Mouse (Mus musculus) hindlimb bud, embryonic 11.5 days (tissue): ENCODE results near the gene Gm8127.
"Not testable (repeated sequence)": the region's sequence is repeated elsewhere in the genome, so short reads cannot be mapped to it uniquely, and the experiment has no call there.

Experiments
- DNase-seq: peaks from one replicate; pipeline ENCODE4 v3.0.0-alpha.2; 2012; ENCODE audit warnings: low read depth, low spot score; ENCODE audit errors: extremely low spot score

Gene Gm8127

DNA sequence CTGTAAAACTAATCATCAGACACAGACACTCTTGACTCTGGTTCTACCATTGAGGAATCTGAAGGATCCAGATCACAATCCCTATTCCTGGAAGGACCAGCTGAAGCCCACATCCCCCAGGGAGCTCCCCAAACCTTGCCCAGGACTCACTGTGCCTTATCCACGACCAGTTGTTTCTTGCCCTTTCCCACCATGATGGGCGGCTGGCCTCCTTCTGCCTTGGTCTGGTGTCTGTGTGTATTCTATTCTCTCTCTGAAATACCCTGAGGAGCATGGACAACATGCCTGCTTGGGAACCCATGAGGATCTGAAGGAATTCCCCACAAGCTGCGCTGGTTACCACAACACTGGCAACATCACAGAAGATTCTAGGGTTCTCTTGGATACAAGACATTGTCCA, at the start of gene Gm8127:
Gene Gm8127 (minus strand): TSS at position 330 of the 400 bp plus-strand sequence.
- DNase-seq = not testable (repeated sequence)

GRCm38 (mm10) chr14:43337646-43338045, 44.0 kb upstream of the Gm8127 start:
- not testable (repeated sequence) for DNase-seq

DNA sequence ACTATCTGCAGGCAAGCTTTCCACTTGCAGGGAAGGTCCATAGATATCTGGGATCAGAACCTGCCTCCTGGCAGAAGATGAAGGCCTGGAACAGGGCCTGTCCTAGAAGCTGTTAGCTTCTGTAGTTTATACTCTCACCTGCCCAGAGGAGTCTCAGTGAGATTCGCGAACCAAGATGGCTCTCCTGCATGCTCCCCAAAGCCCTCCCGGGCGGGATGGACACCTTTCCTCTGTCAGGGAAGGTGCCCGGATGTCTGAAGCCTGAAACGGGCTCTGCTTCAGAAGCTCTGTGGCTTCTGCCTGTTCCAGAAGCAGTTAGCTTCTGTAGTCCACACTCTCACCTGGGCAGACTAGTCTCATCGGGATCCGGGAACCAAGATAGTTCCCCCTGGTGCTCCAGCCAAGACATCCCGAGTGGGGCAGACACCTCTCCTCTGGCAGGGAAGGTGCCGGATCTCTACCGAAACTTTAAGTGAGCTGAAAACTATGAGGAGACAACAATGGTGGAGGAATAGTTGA, 37.8 kb upstream of the Gm8127 start:
- DNase-seq = not testable (repeated sequence)

DNA sequence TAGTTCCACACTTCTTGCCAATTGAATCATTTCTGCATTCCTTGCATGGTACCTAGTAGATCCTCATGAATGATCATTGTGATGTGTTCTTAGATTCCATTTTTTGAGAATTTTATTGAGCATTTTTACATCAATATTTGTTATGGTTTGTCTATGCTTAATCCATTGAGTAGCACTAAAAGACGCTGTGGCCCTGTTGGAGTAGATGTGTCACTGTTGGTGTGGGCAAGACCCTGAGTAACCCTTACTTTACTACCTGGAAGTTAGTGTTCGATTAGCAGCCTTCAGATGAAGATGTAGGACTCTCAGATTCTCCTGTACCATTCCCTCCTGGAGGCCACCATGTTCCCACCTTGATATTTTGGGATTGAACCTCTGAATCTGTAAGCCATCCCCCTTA, 35.0 kb upstream of the Gm8127 start:
- DNase-seq = not testable (repeated sequence)

- not testable (repeated sequence) for DNase-seq
These were observed 25.9 kb upstream of the Gm8127 start for GRCm38 (mm10) chr14:43319516-43319915.

DNA sequence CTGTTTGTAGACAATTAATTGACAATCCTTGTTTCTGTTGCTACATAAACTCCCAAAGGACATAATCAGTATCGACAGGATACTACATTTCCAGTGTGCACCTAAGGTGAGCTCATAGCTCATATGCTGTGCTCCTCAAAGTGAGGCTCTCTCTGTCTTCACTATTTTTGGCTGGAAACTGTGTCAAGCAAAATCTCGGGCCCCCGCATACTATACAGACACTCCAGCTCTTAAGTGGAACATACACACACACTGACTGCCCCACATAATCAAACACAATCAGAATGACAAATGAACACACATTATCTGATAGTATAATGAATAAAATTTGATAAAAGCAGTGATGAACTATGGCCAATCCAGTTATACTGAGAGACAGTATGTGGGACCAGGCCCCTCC, 15.0 kb downstream of the Gm8127 start:
- DNase-seq = not testable (repeated sequence)

GRCm38 (mm10) chr14:43278146-43278545, 15.5 kb downstream of the Gm8127 start:
- not testable (repeated sequence) for DNase-seq

GRCm38 (mm10) chr14:43277468-43277867, 16.2 kb downstream of the Gm8127 start:
- not testable (repeated sequence) for DNase-seq

DNA sequence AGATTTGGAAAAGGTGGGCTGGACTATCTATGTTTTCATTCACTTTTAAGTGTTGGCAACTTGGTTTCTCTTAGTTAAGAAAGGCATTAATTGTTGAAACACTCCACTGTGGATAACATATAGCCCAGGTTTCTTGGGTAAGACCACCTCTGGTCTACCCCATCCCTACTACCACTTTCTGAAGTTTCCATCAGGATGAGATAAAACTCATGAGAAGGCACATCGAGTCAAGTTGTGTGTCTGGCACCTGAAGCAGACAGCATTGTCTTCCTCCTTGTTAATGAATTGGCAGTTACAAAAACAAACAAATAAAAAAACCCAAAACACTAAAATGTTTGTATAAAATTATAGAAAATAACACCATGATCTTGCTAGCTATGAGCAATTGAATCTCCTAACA, 17.9 kb downstream of the Gm8127 start:
- not testable (repeated sequence) for DNase-seq

GRCm38 (mm10) chr14:43274986-43275511, 18.6 kb downstream of the Gm8127 start, which contains the start of gene Gm9732:
Gm9732 (plus strand) TSS chr14:43275036.
- not testable (repeated sequence) for DNase-seq

DNA sequence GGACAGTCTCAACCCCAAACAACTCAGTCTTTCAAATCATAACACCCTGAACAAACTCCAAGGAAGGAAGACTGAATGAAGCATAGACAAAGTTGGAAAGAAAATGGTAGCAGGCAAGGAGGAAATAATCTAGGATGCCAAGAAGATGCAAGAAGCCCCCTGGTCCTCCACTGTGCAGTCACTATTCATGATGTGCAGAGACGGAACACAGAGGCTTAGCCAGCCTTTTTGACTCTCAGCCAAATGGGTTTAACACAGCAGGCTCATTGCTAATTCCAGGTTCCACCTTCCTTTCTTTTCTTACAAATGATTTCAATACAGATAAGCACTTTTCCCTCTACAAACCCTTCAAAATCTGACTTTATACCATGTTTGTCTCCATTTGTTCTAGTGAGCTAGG, 20.5 kb downstream of the Gm8127 start:
- not testable (repeated sequence) for DNase-seq

GRCm38 (mm10) chr14:43269211-43269610, 24.4 kb downstream of the Gm8127 start:
- not testable (repeated sequence) for DNase-seq

GRCm38 (mm10) chr14:43268521-43269084, 25.0 kb downstream of the Gm8127 start:
- not testable (repeated sequence) for DNase-seq

DNA sequence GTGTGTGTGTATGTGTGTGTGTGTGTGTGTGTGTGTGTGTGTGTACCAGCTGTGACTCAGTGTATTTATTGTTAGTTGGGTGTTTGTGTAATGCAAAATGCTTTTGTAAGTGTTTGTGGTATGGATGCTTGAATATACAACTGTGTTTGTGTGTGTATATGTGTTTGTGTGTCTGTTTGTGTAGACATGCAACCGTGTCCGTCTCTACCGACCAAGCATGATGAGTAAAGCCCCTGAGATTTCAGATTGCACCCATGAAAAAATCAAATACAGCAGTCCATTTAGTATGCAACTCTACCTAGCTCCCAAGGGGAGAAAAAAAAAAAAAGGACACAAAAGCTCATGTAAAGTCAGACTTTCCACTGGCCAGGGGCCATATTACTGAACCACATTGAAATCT, 30.2 kb downstream of the Gm8127 start:
- DNase-seq = not testable (repeated sequence)

- not testable (repeated sequence) for DNase-seq
These were observed 35.3 kb downstream of the Gm8127 start, which contains the start of gene Gm8126 for GRCm38 (mm10) chr14:43258349-43258748. Gm8126 (plus strand) TSS chr14:43258649.

DNA sequence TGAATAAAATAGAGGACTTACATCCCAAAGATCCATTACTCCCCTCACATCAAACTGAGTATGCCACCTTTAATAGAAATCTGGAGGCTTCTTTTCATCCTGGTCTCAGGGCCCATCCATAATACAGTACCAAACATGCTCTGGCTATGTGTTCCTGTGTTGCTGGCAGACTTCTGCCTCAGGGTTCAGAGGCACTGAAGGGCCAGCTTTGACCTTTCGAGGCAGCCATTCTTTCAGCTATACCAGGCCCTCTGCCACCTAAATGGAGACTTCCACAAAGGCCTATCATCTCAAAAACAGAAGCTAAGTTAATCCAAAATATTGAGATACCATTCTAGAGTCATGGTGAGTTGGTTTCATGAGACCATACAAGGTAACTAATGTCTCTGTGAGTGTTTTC, 37.1 kb downstream of the Gm8127 start:
- DNase-seq = not testable (repeated sequence)

GRCm38 (mm10) chr14:43250549-43251253, 42.9 kb downstream of the Gm8127 start:
- not testable (repeated sequence) for DNase-seq

DNA sequence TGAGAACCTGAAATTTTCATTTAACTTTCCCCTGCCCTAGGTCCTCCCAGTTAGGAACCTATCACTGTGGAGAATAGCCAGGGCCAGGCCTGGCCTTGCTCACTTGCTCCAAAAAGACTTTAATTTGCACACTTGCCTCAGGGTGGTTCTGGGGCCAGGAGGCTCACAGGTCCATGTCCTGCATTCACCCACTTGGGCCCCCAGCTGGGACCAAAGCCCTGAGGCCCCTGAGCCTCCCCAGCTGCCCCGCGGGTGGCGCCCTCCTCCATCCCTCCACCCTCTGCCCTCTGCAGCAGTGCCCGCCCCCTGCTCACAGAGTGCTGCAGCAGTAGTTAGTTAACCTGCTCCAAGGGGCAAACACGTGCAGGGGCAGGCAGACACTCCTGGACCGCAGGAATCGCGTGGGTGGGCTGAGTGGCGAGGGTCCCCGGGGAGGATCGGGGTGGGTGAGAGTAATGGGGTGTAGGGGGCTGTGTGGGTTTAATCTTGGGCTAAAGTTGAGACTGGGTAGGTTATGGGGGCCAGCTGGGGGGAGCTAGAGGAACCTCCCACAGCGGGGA, 43.9 kb downstream of the Gm8127 start:
- DNase-seq = not testable (repeated sequence)
